Mouse (Mus musculus): ENCODE measurements around the gene Dcpp1. TPM values are rescaled to one million over a fixed set of nuclear protein-coding genes. Genes with fewer than 3 reads are reported as not detected.
"Not testable (repeated sequence)": the region's sequence is repeated elsewhere in the genome, so short reads cannot be mapped to it uniquely, and the experiment has no call there.

Gene Dcpp1
- polyA plus RNA-seq, 1 experiment from 2014 or later, result not detected

DNA sequence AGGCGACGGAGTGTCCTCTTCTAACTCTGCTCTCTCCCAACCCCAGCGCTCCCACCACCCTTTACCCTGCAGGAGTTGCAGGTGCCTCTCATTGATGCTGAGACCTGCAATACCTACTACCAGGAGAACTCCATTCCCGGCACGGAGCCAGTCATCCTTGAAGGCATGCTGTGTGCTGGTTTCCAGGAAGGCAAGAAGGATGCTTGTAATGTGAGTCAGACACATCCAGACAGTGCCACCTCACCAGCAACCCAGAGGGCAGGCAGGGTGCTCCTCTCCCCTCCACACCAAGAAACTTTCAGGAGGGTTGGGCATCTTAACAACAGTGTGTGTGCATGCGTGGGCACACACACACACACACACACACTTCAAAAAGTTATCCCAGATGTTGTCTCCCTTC lies 23.5 kb upstream of the Dcpp1 start:
- no peak overlapping the region for H3K4me3 ChIP-seq (replicated peaks)
- H3K36me3 ChIP-seq, result no peaks in the 10 kb centered on the region
- no peak overlapping the region for H3K27ac ChIP-seq (replicated peaks)
- H3K9ac ChIP-seq, result no peak overlapping the region
- ATAC-seq (ENCODE audit: insufficient number of reproducible peaks, low FRiP score, low TSS enrichment, low read depth), result no peak
- H3K27me3 ChIP-seq, result no peaks in the 10 kb centered on the region
- WGBS, result 79% methylated on average over 6 of the region's 6 CpGs
- H3K4me1 ChIP-seq, result no peaks in the 10 kb centered on the region
- H3K4me2 ChIP-seq (replicated peaks), result no peak overlapping the region
- H3K9me3 ChIP-seq (replicated peaks), result no peaks in the 10 kb centered on the region

DNA sequence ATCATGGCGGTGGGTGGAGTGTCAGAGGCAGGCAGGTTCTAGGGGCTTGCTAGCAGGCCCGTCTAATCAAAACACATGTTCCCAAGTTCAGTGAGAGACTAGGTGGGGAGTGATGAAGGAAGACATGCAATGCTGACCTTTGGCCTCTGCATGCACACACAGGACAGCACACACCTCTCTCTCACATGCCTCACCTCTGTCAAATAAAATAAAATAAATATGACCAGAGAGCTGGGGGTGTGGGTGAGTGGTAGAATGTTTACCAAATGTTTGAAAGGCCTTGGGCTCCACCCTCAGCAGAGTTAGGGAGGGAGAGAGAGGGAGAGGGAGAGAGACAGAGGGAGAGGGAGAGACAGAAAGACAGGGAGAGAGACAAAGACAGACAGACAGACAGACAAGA lies 22.8 kb upstream of the Dcpp1 start:
- 61% methylated on average over 2 of the region's 2 CpGs for WGBS
- Histone ChIP-seq H3K27me3 (no peaks in the 10 kb centered on the region), H3K27ac (replicated peaks) (no peak overlapping the region), H3K4me3 (replicated peaks) (no peak overlapping the region), H3K4me2 (replicated peaks) (no peak overlapping the region), H3K36me3 (no peaks in the 10 kb centered on the region), H3K4me1 (no peaks in the 10 kb centered on the region), H3K9me3 (replicated peaks) (no peaks in the 10 kb centered on the region), H3K9ac (no peak overlapping the region)
- ATAC-seq (ENCODE audit: insufficient number of reproducible peaks, low FRiP score, low TSS enrichment, low read depth), result no peak

DNA sequence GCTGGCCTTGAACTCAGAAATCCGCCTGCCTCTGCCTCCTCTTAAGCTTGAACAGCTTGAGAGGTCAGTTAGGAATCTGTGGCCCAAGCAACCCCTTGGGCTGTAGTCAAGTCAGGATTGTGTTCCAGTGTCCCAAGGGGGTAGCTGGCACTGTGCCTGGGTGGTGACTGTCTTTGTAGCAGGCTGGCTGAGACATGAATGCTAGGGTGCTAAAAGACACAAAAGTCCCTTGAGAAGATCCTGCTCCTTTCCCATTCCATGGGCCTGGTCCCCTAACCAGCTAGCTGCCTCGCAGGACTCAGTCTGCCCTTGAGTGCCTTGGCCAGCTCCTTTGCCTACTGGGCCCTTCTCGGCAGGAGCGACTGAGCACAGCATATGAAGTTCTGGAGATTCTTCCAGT lies 17.8 kb upstream of the Dcpp1 start:
- WGBS, result 84% methylated on average over 4 of the region's 4 CpGs
- H3K27me3 ChIP-seq, result no peaks in the 10 kb centered on the region
- ATAC-seq (ENCODE audit: insufficient number of reproducible peaks, low FRiP score, low TSS enrichment, low read depth), result no peak
- no peak overlapping the region for H3K27ac ChIP-seq (replicated peaks)
- no peaks in the 10 kb centered on the region for H3K9me3 ChIP-seq (replicated peaks)
- no peak overlapping the region for H3K4me3 ChIP-seq (replicated peaks)
- no peak overlapping the region for H3K4me2 ChIP-seq (replicated peaks)
- H3K36me3 ChIP-seq, result no peaks in the 10 kb centered on the region
- no peak overlapping the region for H3K9ac ChIP-seq
- H3K4me1 ChIP-seq, result no peaks in the 10 kb centered on the region

DNA sequence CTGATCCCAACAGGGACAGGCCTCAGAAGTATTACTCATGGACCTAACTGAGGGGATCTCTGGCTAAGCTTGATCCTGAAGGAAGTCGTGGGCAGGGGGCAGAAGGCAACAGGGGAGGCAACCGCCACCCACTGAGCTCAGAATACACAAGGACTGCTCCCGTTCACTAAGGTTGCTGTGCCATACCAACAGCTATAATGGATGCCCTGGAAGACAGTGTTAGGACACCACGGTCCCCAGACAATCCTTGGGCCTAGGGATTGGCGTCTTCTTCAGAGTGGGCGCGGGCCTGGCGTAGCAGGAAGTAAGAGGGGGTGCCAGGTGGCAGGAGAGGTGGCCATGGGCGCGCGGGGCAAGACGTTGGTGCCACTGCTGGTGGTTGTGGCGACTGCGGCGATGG lies 12.9 kb upstream of the Dcpp1 start, which contains the start of gene Prss21:
Prss21 (plus strand) TSS at position 301 of the 400 bp plus-strand sequence.
- Histone ChIP-seq H3K4me2 (replicated peaks) (no peak within 1 kb of the TSS), H3K4me3 (replicated peaks) (no peak within 1 kb of the TSS), H3K27ac (replicated peaks) (no peak within 1 kb of the TSS), H3K36me3 (no peaks in the 10 kb centered on the region), H3K9ac (no peak within 1 kb of the TSS), H3K4me1 (no peaks in the 10 kb centered on the region), H3K9me3 (replicated peaks) (no peaks in the 10 kb centered on the region), H3K27me3 (no peaks in the 10 kb centered on the region)
- ATAC-seq (ENCODE audit: insufficient number of reproducible peaks, low FRiP score, low TSS enrichment, low read depth), result no peak
- WGBS, result 81% methylated on average over 15 of the region's 15 CpGs

DNA sequence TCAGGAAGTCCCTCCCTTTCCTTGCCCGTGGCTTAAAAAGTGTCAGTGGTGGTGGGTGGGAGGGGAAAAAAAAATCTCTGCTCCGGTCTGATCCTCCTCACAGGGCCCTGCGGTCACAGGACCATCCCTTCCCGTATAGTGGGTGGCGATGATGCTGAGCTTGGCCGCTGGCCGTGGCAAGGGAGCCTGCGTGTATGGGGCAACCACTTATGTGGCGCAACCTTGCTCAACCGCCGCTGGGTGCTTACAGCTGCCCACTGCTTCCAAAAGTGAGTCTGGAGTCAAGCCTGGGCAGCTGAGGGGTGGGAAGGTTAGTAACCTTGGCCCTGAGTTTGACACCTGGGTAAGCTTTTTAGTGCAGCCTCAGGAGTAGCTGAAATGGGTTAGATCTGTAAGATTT lies 12.2 kb upstream of the Dcpp1 start:
- H3K4me1 ChIP-seq, result no peaks in the 10 kb centered on the region
- no peaks in the 10 kb centered on the region for H3K9me3 ChIP-seq (replicated peaks)
- H3K4me3 ChIP-seq (replicated peaks), result no peak overlapping the region
- no peak for ATAC-seq (ENCODE audit: insufficient number of reproducible peaks, low FRiP score, low TSS enrichment, low read depth)
- H3K27me3 ChIP-seq, result no peaks in the 10 kb centered on the region
- no peaks in the 10 kb centered on the region for H3K36me3 ChIP-seq
- 85% methylated on average over 11 of the region's 11 CpGs for WGBS
- H3K27ac ChIP-seq (replicated peaks), result no peak overlapping the region
- no peak overlapping the region for H3K4me2 ChIP-seq (replicated peaks)
- no peak overlapping the region for H3K9ac ChIP-seq

DNA sequence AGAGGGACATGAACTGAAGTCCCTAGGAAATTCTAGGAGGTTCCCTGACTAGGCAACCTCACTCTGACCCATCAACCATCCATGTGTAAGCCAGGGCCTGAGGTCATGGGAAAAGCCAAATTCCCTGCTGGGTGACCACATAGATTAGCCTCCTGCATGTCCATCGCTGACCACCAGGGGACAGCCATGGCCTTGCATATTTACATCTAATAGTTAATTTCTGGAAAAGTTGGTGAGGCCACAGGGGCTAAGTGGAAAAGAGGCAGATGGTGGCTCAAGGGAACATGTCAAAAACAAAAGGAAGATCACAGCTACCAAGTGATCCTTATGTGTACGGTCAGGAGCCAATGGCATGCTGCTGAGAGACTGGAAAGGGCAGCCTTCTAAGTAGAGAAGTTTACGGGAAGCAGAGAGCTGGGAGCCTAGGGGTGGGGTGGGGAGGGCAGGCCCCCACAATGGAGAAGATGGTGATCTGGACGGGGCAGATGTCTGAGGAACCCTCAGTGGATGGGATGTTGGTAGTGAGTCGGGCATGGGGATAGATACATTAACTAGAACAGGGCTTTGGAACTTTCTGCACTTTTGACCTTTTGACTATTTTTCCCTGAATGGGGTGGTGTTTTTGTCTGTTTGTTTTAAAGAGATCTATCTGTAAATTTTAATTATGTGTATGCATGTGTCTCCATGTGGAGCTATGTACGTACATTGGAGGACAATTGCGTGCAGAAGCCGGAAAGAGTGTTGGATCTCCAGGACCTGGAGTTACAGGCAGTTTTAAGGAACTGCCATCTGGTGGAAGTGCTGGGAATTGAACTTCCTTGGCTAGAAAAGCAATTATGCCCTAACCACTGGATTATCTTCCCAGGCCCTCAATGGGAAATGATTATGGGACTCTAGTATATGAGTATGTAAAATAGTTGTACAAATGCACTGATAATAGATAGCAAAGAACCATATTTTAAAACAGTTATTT lies 6.5 kb upstream of the Dcpp1 start:
- no peaks in the 10 kb centered on the region for H3K36me3 ChIP-seq
- WGBS, result 45% methylated on average over 8 of the region's 8 CpGs

DNA sequence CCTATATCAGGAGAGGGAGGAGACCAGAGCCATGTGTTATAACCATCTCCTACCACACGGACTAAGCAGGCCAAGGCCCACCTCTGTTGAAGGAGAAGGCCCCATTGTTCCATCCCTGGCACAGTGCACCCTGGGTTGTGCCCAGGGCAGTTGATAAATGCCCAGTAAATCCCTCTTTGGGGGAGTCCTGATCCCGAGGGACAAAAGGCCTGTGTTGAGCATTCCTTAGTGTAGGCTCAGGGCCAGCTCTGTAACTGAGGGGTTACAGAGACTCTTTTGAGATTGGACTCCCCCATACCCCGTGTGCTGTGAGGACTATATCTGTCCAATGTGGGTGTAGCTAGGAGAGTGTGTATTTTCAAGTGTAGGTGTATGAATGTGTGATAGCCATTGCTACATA lies 3.9 kb upstream of the Dcpp1 start:
- no peak overlapping the region for H3K4me3 ChIP-seq (replicated peaks)
- no peaks in the 10 kb centered on the region for H3K9me3 ChIP-seq (replicated peaks)
- H3K4me1 ChIP-seq, result no peaks in the 10 kb centered on the region
- no peak overlapping the region for H3K4me2 ChIP-seq (replicated peaks)
- no peaks in the 10 kb centered on the region for H3K27me3 ChIP-seq
- WGBS, result 37% methylated on average over 3 of the region's 3 CpGs
- H3K36me3 ChIP-seq, result no peaks in the 10 kb centered on the region
- H3K9ac ChIP-seq, result no peak overlapping the region
- ATAC-seq (ENCODE audit: insufficient number of reproducible peaks, low FRiP score, low TSS enrichment, low read depth), result peak; percentile 52; the same call in 1 of the 2 replicates
- no peak overlapping the region for H3K27ac ChIP-seq (replicated peaks)

More for the DNA sequence above, 6.5 kb upstream of the Dcpp1 start:
- no peak overlapping the region for H3K9ac ChIP-seq
- no peak overlapping the region for H3K27ac ChIP-seq (replicated peaks)
- H3K4me3 ChIP-seq (replicated peaks), result no peak overlapping the region
- no peak overlapping the region for H3K4me2 ChIP-seq (replicated peaks)
- H3K9me3 ChIP-seq (replicated peaks), result no peaks in the 10 kb centered on the region
- H3K27me3 ChIP-seq, result no peaks in the 10 kb centered on the region
- ATAC-seq (ENCODE audit: insufficient number of reproducible peaks, low FRiP score, low TSS enrichment, low read depth), result no peak
- no peaks in the 10 kb centered on the region for H3K4me1 ChIP-seq

DNA sequence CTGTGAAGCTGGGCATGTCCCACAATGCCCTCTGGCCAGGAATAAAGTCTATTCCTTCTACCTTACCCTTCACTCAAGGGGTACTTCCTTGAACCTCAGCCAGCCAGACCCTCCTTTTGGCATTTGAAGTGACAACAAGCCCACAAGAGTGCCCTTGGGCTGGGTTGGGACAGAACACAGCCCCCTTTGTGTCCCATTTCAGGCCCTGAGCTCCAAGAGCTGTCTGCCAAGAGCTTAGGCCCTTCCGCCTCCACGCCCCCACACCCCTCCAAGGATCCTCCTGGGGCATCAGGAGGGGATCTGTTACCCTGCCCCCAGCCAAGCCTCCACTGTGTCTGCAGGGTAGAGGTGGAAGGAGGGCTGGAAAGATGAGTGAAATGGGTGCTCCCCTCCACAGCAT lies 3.5 kb upstream of the Dcpp1 start:
- peak; percentile 20; the same call in 1 of the 2 replicates for ATAC-seq (ENCODE audit: insufficient number of reproducible peaks, low FRiP score, low TSS enrichment, low read depth)
- no peak overlapping the region for H3K27ac ChIP-seq (replicated peaks)
- WGBS, result 82% methylated on average over 2 of the region's 2 CpGs

DNA sequence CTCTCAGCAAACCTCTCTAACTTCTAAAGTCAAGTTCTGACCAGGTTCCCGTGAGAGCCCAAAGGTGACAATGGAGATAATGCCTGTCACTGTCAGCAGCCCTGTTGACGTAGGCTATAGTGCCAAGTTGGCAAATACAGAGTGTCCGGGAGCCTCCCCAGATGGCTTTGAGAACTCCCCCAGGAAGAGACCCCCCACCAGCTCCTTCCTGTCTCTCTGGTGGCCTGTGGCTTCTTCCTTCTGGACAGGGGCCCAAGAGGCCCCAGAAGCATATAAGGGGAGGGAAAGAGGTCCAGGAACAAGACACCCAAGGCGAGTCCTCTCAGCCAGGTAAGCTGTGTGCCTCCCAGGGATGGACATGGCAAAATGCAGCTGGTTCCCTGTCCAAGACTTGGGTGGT lies 36.5 kb downstream of the Dcpp1 start, which contains the start of gene Dcpp3:
Dcpp3 (plus strand) TSS at position 301 of the 400 bp plus-strand sequence.
- H3K4me2 ChIP-seq (replicated peaks); H3K27ac ChIP-seq (replicated peaks); H3K27me3 ChIP-seq; H3K4me1 ChIP-seq; H3K9me3 ChIP-seq (replicated peaks); H3K36me3 ChIP-seq; H3K4me3 ChIP-seq (replicated peaks); H3K9ac ChIP-seq; ATAC-seq (ENCODE audit: insufficient number of reproducible peaks, low FRiP score, low TSS enrichment, low read depth): not testable (repeated sequence)
- 76% methylated on average over 4 of the region's 4 CpGs for whole genome bisulfite sequencing

More for the DNA sequence above, 3.5 kb upstream of the Dcpp1 start:
- H3K36me3 ChIP-seq, result no peaks in the 10 kb centered on the region
- H3K27me3 ChIP-seq, result no peaks in the 10 kb centered on the region
- H3K4me3 ChIP-seq (replicated peaks), result no peak overlapping the region
- no peaks in the 10 kb centered on the region for H3K4me1 ChIP-seq
- no peak overlapping the region for H3K9ac ChIP-seq
- H3K9me3 ChIP-seq (replicated peaks), result no peaks in the 10 kb centered on the region
- H3K4me2 ChIP-seq (replicated peaks), result no peak overlapping the region

DNA sequence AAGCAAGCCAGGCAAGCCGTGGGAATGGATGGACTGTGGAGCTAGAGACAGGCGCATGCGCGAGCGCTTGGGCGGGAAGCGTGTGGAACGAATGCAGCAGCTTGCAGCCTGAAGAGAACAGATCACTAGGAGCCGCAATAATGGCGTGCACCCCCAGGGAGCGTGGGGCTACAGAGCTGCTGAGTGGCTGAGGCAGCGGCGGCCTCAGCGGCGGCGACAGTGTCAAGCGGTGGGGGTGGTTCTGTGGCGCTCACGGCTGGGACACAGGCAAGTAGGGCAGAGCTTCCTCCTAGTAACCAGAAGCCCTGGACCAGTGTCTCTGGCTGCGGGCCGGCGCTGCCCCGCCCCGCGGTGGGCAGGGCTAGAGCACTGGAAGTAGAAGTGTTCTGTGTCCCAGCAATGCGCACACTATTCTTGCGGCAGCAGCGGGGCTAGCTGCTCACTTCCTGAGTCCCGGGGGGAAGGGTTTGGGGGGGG lies 43.9 kb downstream of the Dcpp1 start:
- Histone ChIP-seq H3K9me3 (replicated peaks) (no peaks in the 10 kb centered on the region), H3K4me2 (replicated peaks) (peak overlapping the region; percentile 86), H3K27ac (replicated peaks) (peak overlapping the region; percentile 95), H3K4me1 (peaks cover 12% of the 10 kb centered on the region), H3K4me3 (replicated peaks) (peak overlapping the region; percentile 61), H3K27me3 (no peaks in the 10 kb centered on the region), H3K9ac (peak overlapping the region; percentile 41), H3K36me3 (no peaks in the 10 kb centered on the region)
- under 1% methylated on average over 29 of the region's 29 CpGs for WGBS
- peak; percentile 97 for ATAC-seq (ENCODE audit: insufficient number of reproducible peaks, low FRiP score, low TSS enrichment, low read depth)

DNA sequence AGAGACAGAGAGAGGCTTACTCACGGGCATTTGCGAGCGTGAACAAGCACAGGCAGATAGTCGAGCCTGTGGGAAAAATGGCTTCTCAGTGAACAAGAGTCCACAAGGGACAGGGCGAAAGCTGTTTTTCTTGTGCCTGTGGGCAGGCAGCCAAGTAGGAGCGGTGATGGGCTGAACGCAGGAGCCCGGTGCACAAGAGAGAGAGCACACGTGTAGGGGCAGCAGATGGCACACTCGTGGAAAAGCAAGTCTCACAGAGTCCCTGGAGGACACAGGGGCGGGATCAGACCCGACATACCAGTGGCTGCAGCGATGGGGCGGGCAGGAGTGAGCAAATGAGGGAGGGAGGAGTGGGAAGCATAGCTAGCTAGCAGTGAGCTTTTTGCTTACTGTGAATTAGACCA lies 44.4 kb downstream of the Dcpp1 start:
- peak overlapping the region; percentile 95 for H3K27ac ChIP-seq (replicated peaks)
- peak overlapping the region; percentile 40 for H3K9ac ChIP-seq
- no peaks in the 10 kb centered on the region for H3K36me3 ChIP-seq
- peak overlapping the region; percentile 86 for H3K4me2 ChIP-seq (replicated peaks)
- H3K4me1 ChIP-seq, result peaks cover 12% of the 10 kb centered on the region
- 0% methylated on average over 14 of the region's 14 CpGs for WGBS
- no peaks in the 10 kb centered on the region for H3K9me3 ChIP-seq (replicated peaks)
- no peaks in the 10 kb centered on the region for H3K27me3 ChIP-seq
- ATAC-seq (ENCODE audit: insufficient number of reproducible peaks, low FRiP score, low TSS enrichment, low read depth), result peak; percentile 88
- peak overlapping the region; percentile 61 for H3K4me3 ChIP-seq (replicated peaks)
